Mouse (Mus musculus) stomach, embryonic 15.5 days (tissue): ENCODE data around the gene Asic2. TPM values are rescaled to one million over a fixed set of nuclear protein-coding genes. Genes with fewer than 3 reads are reported as not detected.

Experiments
- ATAC-seq: fragments of 200-750 bp; cut with Nextera tagmentation; 2 replicates; pipeline ENCODE4 v1.8.0; 2017; ENCODE audit warnings: low read depth, moderate number of reproducible peaks, moderate TSS enrichment; ENCODE audit not compliant: insufficient read depth, low FRiP score
- H3K27ac ChIP-seq: fragments of 300-500 bp; sonication (generic); 2 replicates; pipeline ENCODE4 v1.5.1; 2015; ENCODE audit warnings: mild to moderate bottlenecking, inconsistent platforms
- H3K27me3 ChIP-seq: fragments of 300-500 bp; sonication (generic); replicated peaks from 2 replicates; pipeline ENCODE4 v1.6.1; 2015; ENCODE audit warnings: inconsistent platforms
- H3K36me3 ChIP-seq: fragments of 300-500 bp; sonication (generic); 2 replicates; pipeline ENCODE4 v1.6.1; 2015; ENCODE audit warnings: inconsistent platforms
- H3K4me1 ChIP-seq: fragments of 300-500 bp; sonication (generic); 2 replicates; pipeline ENCODE4 v1.6.1; 2015; ENCODE audit warnings: inconsistent platforms
- H3K4me2 ChIP-seq: fragments of 300-500 bp; sonication (generic); 2 replicates; pipeline ENCODE4 v1.6.1; 2015; ENCODE audit warnings: mild to moderate bottlenecking, inconsistent platforms
- H3K4me3 ChIP-seq: fragments of 300-500 bp; sonication (generic); replicated peaks from 2 replicates; pipeline ENCODE4 v1.5.1; 2015; ENCODE audit warnings: inconsistent platforms
- H3K9ac ChIP-seq: fragments of 300-500 bp; sonication (generic); 2 replicates; pipeline ENCODE4 v1.6.1; 2015; ENCODE audit warnings: inconsistent platforms
- H3K9me3 ChIP-seq: fragments of 300-500 bp; sonication (generic); 2 replicates; pipeline ENCODE4 v1.6.1; 2016; ENCODE audit warnings: inconsistent platforms
- WGBS: fragments of 180-500 bp; shearing (Covaris S2); methylation state at CpG from one replicate; pipeline ENCODE4 v1.1.7; 2015; 5-methylcytosine and 5-hydroxymethylcytosine counted together
- polyA plus RNA-seq: library from polyadenylated mRNA; unstranded; fragments of >200 nt; fragmentation: Nextera tagmentation; extraction: Ambion mirVana; gene quantifications from 2 replicates; pipeline ENCODE4 v1.2.1, GENCODE M21; 2015

Gene Asic2
- polyA plus RNA-seq, 1 experiment from 2014 or later: 0.65 TPM

- Histone ChIP-seq H3K4me1 (peaks cover 23% of the 10 kb centered on the region), H3K4me2 (peak overlapping the region; percentile 95), H3K9ac (no peak overlapping the region), H3K9me3 (no peaks in the 10 kb centered on the region), H3K27me3 (peaks cover 59% of the 10 kb centered on the region), H3K27ac (no peak overlapping the region), H3K36me3 (no peaks in the 10 kb centered on the region), H3K4me3 (peak overlapping the region; percentile 46)
- WGBS: 9% methylated on average over 13 of the region's 13 CpGs
- no peak for ATAC-seq
Measured at GRCm38 (mm10) chr11:81153841-81154240, 814.4 kb downstream of the Asic2 start.

GRCm38 (mm10) chr11:81153161-81153840, 815.0 kb downstream of the Asic2 start:
- 0 out of 2 replicates have a peak, but pooled peaks have one; percentile 31 for ATAC-seq
- under 1% methylated on average over 54 of the region's 57 CpGs for WGBS
- H3K9ac ChIP-seq: no peak overlapping the region

DNA sequence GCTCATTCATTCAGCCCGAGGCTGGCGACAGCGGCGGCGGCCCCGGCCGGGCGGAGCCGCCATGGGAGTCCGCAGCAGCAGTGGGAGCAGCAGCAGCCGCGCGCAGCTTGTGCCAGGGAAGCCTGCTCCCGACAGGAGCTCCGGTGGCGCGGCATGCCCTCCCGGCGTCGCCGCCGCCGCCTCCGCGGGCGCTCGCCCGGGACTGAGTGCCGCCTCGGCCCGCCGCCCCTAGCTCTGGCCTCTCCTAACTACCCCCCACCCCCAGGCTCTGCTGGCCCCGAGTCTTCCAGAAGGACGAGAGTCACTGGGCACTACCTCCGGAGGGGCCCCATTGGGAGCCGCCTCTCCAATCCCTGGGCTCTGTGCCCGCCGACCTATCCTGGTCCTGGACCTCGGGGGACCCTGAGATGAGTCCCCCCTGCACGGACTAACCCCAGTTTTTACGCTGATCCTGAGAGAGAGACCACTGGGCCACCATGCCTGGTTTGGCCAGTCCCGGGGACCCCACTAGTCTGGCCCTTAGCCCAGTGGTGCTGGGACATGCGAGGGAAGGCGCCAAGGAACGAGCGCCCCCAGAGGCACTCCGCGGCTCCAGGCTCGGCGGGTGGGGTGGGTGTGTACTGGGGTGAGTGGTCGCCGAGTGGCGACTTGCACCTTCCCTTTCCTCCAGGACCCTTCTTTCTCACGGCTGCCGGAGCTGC, 815.6 kb downstream of the Asic2 start:
- Histone ChIP-seq H3K36me3 (no peaks in the 10 kb centered on the region), H3K4me1 (peaks cover 23% of the 10 kb centered on the region), H3K27ac (no peak overlapping the region), H3K9me3 (no peaks in the 10 kb centered on the region), H3K4me2 (peak overlapping the region; percentile 95), H3K4me3 (peak overlapping the region; percentile 46), H3K9ac (no peak overlapping the region), H3K27me3 (peaks cover 59% of the 10 kb centered on the region)
- peak; percentile 53; the same call in 1 of the 2 replicates for ATAC-seq
- under 1% methylated on average over 53 of the region's 55 CpGs for WGBS

More at GRCm38 (mm10) chr11:81153161-81153840, 815.0 kb downstream of the Asic2 start:
- Histone ChIP-seq H3K4me3 (peak overlapping the region; percentile 46), H3K27ac (no peak overlapping the region), H3K27me3 (peaks cover 59% of the 10 kb centered on the region), H3K4me2 (peak overlapping the region; percentile 95), H3K36me3 (no peaks in the 10 kb centered on the region), H3K4me1 (peaks cover 23% of the 10 kb centered on the region), H3K9me3 (no peaks in the 10 kb centered on the region)

DNA sequence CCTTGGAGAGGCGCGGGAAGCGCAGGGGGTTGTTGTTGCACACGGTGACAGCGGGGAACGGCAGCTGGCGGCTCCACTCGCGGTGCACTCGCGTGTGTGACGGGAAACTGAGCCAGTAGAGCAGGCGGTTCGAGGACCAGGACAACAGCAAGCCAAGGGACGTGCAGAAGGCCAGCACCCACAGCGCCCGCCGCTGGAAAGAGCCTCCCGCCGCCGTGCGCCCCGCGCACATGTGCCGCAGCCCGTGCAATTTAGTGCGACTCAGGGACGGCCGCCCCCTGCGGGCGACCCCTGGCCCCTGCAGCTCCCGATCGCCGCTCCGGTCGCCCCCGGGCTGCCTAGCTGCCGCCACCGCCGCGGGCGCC, 816.3 kb downstream of the Asic2 start:
- ATAC-seq: no peak
- H3K36me3 ChIP-seq: no peaks in the 10 kb centered on the region
- peak overlapping the region; percentile 95 for H3K4me2 ChIP-seq
- peak overlapping the region; percentile 46 for H3K4me3 ChIP-seq
- peaks cover 23% of the 10 kb centered on the region for H3K4me1 ChIP-seq
- no peak overlapping the region for H3K27ac ChIP-seq
- WGBS: under 1% methylated on average over 41 of the region's 42 CpGs
- H3K9me3 ChIP-seq: no peaks in the 10 kb centered on the region
- no peak overlapping the region for H3K9ac ChIP-seq
- peaks cover 59% of the 10 kb centered on the region for H3K27me3 ChIP-seq

- H3K4me2 ChIP-seq: peak overlapping the region; percentile 95
- 4% methylated on average over 36 of the region's 36 CpGs for WGBS
- peak overlapping the region; percentile 46 for H3K4me3 ChIP-seq
- no peaks in the 10 kb centered on the region for H3K36me3 ChIP-seq
- H3K27me3 ChIP-seq: peaks cover 59% of the 10 kb centered on the region
- no peak overlapping the region for H3K9ac ChIP-seq
- no peaks in the 10 kb centered on the region for H3K9me3 ChIP-seq
- H3K4me1 ChIP-seq: peaks cover 23% of the 10 kb centered on the region
- ATAC-seq: no peak
- no peak overlapping the region for H3K27ac ChIP-seq
Measured at GRCm38 (mm10) chr11:81151286-81152020, 816.8 kb downstream of the Asic2 start.

DNA sequence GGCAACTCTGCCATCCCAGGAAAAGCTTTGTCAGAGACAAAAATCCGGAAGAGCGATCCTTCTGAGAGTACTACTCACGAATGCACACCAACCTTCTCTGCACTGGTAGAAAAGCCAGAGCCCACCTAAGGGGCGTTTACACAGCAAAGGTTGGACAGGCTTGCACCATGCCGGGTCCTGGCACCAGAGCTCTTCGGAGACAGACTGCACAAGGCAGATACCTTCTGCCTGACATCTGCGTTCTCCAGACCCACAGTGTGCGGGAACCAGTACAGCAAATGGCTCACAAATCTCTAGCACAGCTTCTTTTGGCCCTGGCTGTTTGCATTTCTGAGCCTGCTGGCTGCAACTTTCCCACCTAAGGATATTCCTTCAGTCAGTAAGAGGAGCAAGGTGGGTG, 817.6 kb downstream of the Asic2 start:
- Histone ChIP-seq H3K4me2 (no peak overlapping the region), H3K4me3 (no peak overlapping the region), H3K9ac (no peak overlapping the region), H3K27ac (no peak overlapping the region), H3K4me1 (peaks cover 23% of the 10 kb centered on the region), H3K9me3 (no peaks in the 10 kb centered on the region), H3K27me3 (peaks cover 54% of the 10 kb centered on the region), H3K36me3 (no peaks in the 10 kb centered on the region)
- WGBS: 68% methylated on average over 8 of the region's 8 CpGs
- ATAC-seq: no peak

DNA sequence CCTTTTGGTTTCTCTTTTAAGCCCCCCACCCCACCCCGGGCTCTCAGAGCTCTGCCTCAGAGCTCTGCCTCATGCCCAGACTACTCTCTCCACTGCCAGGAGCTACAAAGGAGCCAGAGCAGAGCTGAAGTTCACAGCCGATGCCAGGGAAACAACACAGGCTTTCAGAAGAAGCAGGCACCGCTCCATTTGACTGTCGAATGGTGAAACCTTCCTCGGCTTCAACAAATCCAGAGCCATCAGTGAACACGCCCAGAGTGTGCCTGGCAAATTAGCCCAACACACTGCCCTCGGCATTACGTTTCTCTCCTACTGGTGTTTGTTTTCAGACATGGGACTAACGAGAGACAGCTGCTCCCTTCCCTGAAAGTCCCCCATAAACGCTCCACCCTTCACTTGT, 819.8 kb downstream of the Asic2 start:
- ATAC-seq: no peak
- 58% methylated on average over 10 of the region's 10 CpGs for WGBS
- Histone ChIP-seq H3K9me3 (no peaks in the 10 kb centered on the region), H3K4me3 (no peak overlapping the region), H3K4me2 (no peak overlapping the region), H3K9ac (no peak overlapping the region), H3K36me3 (no peaks in the 10 kb centered on the region), H3K4me1 (peaks cover 19% of the 10 kb centered on the region), H3K27ac (no peak overlapping the region), H3K27me3 (peaks cover 32% of the 10 kb centered on the region)

DNA sequence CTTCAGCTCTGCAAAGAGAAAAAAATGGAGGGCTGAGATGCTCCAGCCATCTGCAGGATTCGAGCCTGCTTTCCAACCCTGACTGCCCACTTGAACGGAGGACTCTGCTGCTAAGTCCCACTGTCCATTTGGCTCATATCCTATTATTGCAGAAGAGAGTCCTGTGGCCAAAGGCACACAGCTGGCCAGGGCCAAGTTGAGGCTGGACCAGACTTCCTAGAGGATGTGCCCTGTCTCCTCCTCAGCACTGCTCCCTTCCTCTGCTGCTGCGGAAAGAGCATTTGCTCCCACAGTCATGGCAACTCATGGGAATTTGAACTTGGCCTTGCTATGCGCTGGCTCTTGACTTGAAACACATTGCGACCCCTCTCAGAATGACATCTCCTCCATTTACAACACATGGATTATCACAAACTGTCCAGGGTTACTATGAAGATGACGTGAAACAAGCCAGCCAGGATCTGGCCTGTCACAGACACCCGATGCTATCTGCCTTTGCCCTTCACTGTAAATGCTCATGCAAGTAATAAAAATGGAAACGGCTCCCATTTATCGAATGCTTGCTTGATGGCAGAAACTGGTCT, 821.6 kb downstream of the Asic2 start:
- no peak overlapping the region for H3K27ac ChIP-seq
- H3K36me3 ChIP-seq: no peaks in the 10 kb centered on the region
- no peaks in the 10 kb centered on the region for H3K9me3 ChIP-seq
- H3K27me3 ChIP-seq: peaks cover 15% of the 10 kb centered on the region
- no peak overlapping the region for H3K4me2 ChIP-seq
- peaks cover 2% of the 10 kb centered on the region for H3K4me1 ChIP-seq
- WGBS: 73% methylated on average over 9 of the region's 9 CpGs
- H3K9ac ChIP-seq: no peak overlapping the region
- ATAC-seq: no peak
- H3K4me3 ChIP-seq: no peak overlapping the region

GRCm38 (mm10) chr11:81135141-81135540, 833.1 kb downstream of the Asic2 start:
- H3K27me3 ChIP-seq: no peaks in the 10 kb centered on the region
- no peaks in the 10 kb centered on the region for H3K4me1 ChIP-seq
- no peak overlapping the region for H3K9ac ChIP-seq
- 71% methylated on average over 4 of the region's 4 CpGs for WGBS
- H3K27ac ChIP-seq: no peak overlapping the region
- no peaks in the 10 kb centered on the region for H3K9me3 ChIP-seq
- no peak for ATAC-seq
- no peaks in the 10 kb centered on the region for H3K36me3 ChIP-seq
- H3K4me3 ChIP-seq: no peak overlapping the region
- H3K4me2 ChIP-seq: no peak overlapping the region

GRCm38 (mm10) chr11:81133950-81134349, 834.3 kb downstream of the Asic2 start:
- 22% methylated on average over 5 of the region's 5 CpGs for WGBS
- no peak for ATAC-seq

DNA sequence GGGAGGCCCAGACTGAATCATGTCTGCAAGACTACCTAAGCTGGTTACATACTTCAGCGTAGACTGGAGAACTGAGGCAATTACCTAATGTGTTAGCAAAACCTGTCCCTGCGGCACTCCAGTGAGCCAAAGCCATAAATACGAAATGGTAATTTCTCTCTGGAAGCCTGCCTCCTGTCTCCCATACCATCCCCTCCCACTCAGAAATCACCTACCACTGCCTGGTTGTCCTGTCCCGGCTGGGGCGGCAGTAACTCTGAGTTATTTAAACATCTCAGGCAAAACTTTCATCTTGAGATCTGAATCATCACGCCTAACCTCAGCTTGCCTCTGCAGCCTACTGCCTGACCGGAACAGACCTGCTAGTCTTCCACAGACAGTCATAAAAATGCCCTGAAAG, 835.6 kb downstream of the Asic2 start:
- Histone ChIP-seq H3K27ac (no peak overlapping the region), H3K4me3 (no peak overlapping the region), H3K36me3 (no peaks in the 10 kb centered on the region), H3K27me3 (no peaks in the 10 kb centered on the region), H3K9me3 (no peaks in the 10 kb centered on the region), H3K9ac (no peak overlapping the region), H3K4me1 (no peaks in the 10 kb centered on the region), H3K4me2 (no peak overlapping the region)
- no peak for ATAC-seq
- WGBS: 86% methylated on average over 7 of the region's 7 CpGs

More at GRCm38 (mm10) chr11:81133950-81134349, 834.3 kb downstream of the Asic2 start:
- Histone ChIP-seq H3K36me3 (no peaks in the 10 kb centered on the region), H3K27ac (no peak overlapping the region), H3K4me1 (no peaks in the 10 kb centered on the region), H3K4me3 (no peak overlapping the region), H3K9me3 (no peaks in the 10 kb centered on the region), H3K27me3 (no peaks in the 10 kb centered on the region), H3K9ac (no peak overlapping the region), H3K4me2 (no peak overlapping the region)
